Mouse (Mus musculus): ENCODE data around the gene Abhd16b. TPM values are rescaled to one million over a fixed set of nuclear protein-coding genes. Genes with fewer than 3 reads are reported as not detected.
"Not testable (repeated sequence)": the region's sequence is repeated elsewhere in the genome, so short reads cannot be mapped to it uniquely, and the experiment has no call there.

Abhd16b gene
- polyA plus RNA-seq, 1 experiment from 2014 or later = not detected

- no peaks in the 10 kb centered on the region for H3K9me3 ChIP-seq (ENCODE audit: control insufficient read depth, low read length)
- no peak overlapping the region for H3K4me3 ChIP-seq (ENCODE audit: low read depth, low read length)
- ATAC-seq (replicated peaks; ENCODE audit: low FRiP score) (no peak), DNase-seq (ENCODE audit: low spot score) (no peak)
- no peaks in the 10 kb centered on the region for H3K27me3 ChIP-seq (replicated peaks; ENCODE audit: control insufficient read depth, insufficient read depth, low read length)
- WGBS = 78% methylated on average over 26 of the region's 26 CpGs
- peaks cover 10% of the 10 kb centered on the region for H3K4me1 ChIP-seq (replicated peaks; ENCODE audit: control insufficient read depth, insufficient read depth, low read length)
- no peak overlapping the region for H3K9ac ChIP-seq (ENCODE audit: low read depth, low read length)
- H3K27ac ChIP-seq (ENCODE audit: low read depth, low read length) = no peak overlapping the region
- H3K36me3 ChIP-seq (ENCODE audit: control insufficient read depth, insufficient read depth, low read length) = peaks cover 2% of the 10 kb centered on the region; the same call in 1 of the 2 replicates
- no peak overlapping the region for H3K4me2 ChIP-seq
Measured at GRCm38 (mm10) chr2:181494266-181494945, 1.4 kb downstream of the Abhd16b start.

DNA sequence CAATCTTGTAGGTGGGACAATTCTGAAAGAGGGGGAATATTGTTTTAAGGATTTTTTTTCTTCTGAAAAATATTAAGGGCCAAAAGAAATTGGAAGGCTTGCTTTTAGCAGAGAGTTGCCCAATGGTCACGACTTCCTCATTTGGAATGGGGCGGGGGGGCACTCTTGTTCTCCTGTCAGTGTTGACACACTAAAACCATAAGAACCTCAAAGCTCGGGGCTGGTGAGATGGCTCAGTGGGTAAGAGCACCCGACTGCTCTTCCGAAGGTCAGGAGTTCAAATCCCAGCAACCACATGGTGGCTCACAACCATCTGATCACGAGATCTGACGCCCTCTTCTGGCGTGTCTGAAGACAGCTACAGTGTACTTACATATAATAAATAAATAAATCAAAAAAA, 2.8 kb downstream of the Abhd16b start:
- not testable (repeated sequence) for ATAC-seq (replicated peaks; ENCODE audit: low FRiP score); H3K9ac ChIP-seq (ENCODE audit: low read depth, low read length); H3K9me3 ChIP-seq (ENCODE audit: control insufficient read depth, low read length); DNase-seq (ENCODE audit: low spot score); H3K27ac ChIP-seq (ENCODE audit: low read depth, low read length); H3K4me1 ChIP-seq (replicated peaks; ENCODE audit: control insufficient read depth, insufficient read depth, low read length); H3K27me3 ChIP-seq (replicated peaks; ENCODE audit: control insufficient read depth, insufficient read depth, low read length); H3K4me3 ChIP-seq (ENCODE audit: low read depth, low read length)
- 47% methylated on average over 8 of the region's 8 CpGs for WGBS
- Histone ChIP-seq H3K36me3 (ENCODE audit: control insufficient read depth, insufficient read depth, low read length) (peaks cover 10% of the 10 kb centered on the region), H3K4me2 (peak overlapping the region; percentile 90)

DNA sequence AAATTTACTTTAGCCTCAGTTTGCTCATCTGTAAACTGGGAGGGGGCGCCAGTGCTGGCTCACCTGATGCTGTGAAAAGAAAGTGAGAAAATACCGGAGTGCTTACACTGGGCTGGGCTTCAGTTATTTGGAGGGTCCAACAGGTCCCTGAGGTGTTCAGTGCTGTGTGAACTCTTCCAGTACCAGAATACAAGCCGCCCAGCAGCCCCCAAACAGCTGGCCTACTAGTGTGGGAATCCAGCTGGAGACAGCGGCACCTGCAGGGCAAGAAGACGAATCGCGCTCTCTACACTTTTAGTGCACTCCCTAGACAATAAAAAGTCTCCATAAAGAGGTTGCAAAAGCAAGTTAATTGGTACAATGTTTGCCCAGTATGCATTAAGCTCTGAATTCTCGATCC, 3.3 kb downstream of the Abhd16b start:
- ATAC-seq (replicated peaks; ENCODE audit: low FRiP score) (peak; percentile 62), DNase-seq (ENCODE audit: low spot score) (peak; percentile 61)
- peaks cover 14% of the 10 kb centered on the region for H3K36me3 ChIP-seq (ENCODE audit: control insufficient read depth, insufficient read depth, low read length)
- H3K27me3 ChIP-seq (replicated peaks; ENCODE audit: control insufficient read depth, insufficient read depth, low read length) = no peaks in the 10 kb centered on the region
- peak overlapping the region; percentile 90 for H3K4me2 ChIP-seq
- no peaks in the 10 kb centered on the region for H3K9me3 ChIP-seq (ENCODE audit: control insufficient read depth, low read length)
- H3K4me3 ChIP-seq (ENCODE audit: low read depth, low read length) = peak overlapping the region; percentile 86
- 9% methylated on average over 8 of the region's 8 CpGs for WGBS
- H3K9ac ChIP-seq (ENCODE audit: low read depth, low read length) = peak overlapping the region; percentile 94
- peaks cover 10% of the 10 kb centered on the region for H3K4me1 ChIP-seq (replicated peaks; ENCODE audit: control insufficient read depth, insufficient read depth, low read length)
- H3K27ac ChIP-seq (ENCODE audit: low read depth, low read length) = peak overlapping the region; percentile 99

DNA sequence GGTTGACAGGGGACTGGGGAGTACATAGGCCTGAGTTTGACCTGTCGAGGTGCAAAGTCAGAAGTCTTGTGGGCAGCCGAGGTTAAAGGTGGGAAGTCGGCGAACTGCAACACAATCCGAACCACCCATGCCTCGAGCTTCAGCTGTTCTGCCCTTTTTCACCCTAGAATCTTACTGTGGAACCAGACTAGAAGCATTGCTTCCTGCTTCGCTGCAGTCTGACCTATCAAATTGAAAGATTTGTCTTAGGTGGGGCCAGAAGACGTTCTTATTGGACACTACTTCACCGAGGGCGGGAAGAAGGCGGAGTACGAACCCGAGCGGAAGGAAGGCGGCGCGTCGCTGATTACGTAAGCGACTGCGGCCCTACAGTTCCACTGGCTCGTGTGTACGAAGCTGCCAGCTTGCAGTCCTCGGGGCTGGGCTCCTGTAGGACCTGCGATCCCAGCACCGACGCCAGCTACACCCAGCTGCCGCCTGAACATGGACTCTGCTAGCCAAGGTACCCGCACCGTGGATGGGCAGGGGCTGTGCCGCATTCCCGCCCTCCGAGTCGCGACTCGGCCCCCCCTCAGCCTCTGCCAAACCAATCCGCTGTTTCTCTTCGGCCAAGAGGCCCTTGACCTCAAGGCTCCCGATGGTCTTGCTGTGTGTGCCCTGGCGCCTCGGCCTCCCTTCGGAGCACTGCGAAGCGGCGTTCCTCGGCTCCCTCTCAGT, 4.0 kb downstream of the Abhd16b start, which contains the start of gene Tpd52l2:
Gene Tpd52l2 (plus strand): TSS at position 312 of the 717 bp plus-strand sequence.
- H3K9me3 ChIP-seq (ENCODE audit: control insufficient read depth, low read length) = no peaks in the 10 kb centered on the region
- H3K27me3 ChIP-seq (replicated peaks; ENCODE audit: control insufficient read depth, insufficient read depth, low read length) = no peaks in the 10 kb centered on the region
- peak within 1 kb of the TSS; percentile 86 for H3K4me3 ChIP-seq (ENCODE audit: low read depth, low read length)
- peaks cover 21% of the 10 kb centered on the region for H3K36me3 ChIP-seq (ENCODE audit: control insufficient read depth, insufficient read depth, low read length)
- DNase-seq (ENCODE audit: low spot score) (peak; percentile 89), ATAC-seq (replicated peaks; ENCODE audit: low FRiP score) (peak; percentile 92)
- peak within 1 kb of the TSS; percentile 94 for H3K9ac ChIP-seq (ENCODE audit: low read depth, low read length)
- peak within 1 kb of the TSS; percentile 90 for H3K4me2 ChIP-seq
- H3K27ac ChIP-seq (ENCODE audit: low read depth, low read length) = peak within 1 kb of the TSS; percentile 99
- under 1% methylated on average over 46 of the region's 46 CpGs for WGBS
- peaks cover 7% of the 10 kb centered on the region for H3K4me1 ChIP-seq (replicated peaks; ENCODE audit: control insufficient read depth, insufficient read depth, low read length)

DNA sequence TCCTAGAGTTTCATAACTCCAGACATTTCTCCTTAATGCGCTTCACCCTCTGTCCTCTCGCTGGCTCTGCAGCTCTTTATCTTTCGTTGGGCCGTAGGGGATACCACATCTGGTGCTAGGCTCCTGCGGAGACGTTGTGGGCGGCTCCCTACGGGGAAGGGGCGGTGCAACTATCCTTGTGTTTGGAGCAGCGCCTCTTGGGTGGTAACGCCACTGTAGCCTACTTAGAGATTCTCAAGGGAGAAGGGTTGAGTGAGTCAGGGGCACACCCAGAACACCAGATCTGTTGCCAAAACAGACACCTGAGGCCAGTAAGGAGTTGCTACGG, 4.5 kb downstream of the Abhd16b start:
- peak; percentile 83 for ATAC-seq (replicated peaks; ENCODE audit: low FRiP score)
- peak; percentile 76 for DNase-seq (ENCODE audit: low spot score)
- Histone ChIP-seq H3K9me3 (ENCODE audit: control insufficient read depth, low read length) (no peaks in the 10 kb centered on the region), H3K4me2 (peak overlapping the region; percentile 90), H3K36me3 (ENCODE audit: control insufficient read depth, insufficient read depth, low read length) (peaks cover 25% of the 10 kb centered on the region), H3K27ac (ENCODE audit: low read depth, low read length) (peak overlapping the region; percentile 99), H3K4me3 (ENCODE audit: low read depth, low read length) (peak overlapping the region; percentile 86), H3K9ac (ENCODE audit: low read depth, low read length) (peak overlapping the region; percentile 94), H3K27me3 (replicated peaks; ENCODE audit: control insufficient read depth, insufficient read depth, low read length) (no peaks in the 10 kb centered on the region), H3K4me1 (replicated peaks; ENCODE audit: control insufficient read depth, insufficient read depth, low read length) (peaks cover 7% of the 10 kb centered on the region)
- under 1% methylated on average over 12 of the region's 12 CpGs for WGBS

GRCm38 (mm10) chr2:181498644-181499043, 5.6 kb downstream of the Abhd16b start:
- no peak for DNase-seq (ENCODE audit: low spot score)
- Histone ChIP-seq H3K4me3 (ENCODE audit: low read depth, low read length) (0 out of 2 replicates have a peak overlapping the region, but pooled peaks have one; percentile 8), H3K27ac (ENCODE audit: low read depth, low read length) (no peak overlapping the region), H3K9me3 (ENCODE audit: control insufficient read depth, low read length) (no peaks in the 10 kb centered on the region), H3K36me3 (ENCODE audit: control insufficient read depth, insufficient read depth, low read length) (peaks cover 28% of the 10 kb centered on the region), H3K4me2 (peak overlapping the region; percentile 90; the same call in 1 of the 2 replicates), H3K27me3 (replicated peaks; ENCODE audit: control insufficient read depth, insufficient read depth, low read length) (no peaks in the 10 kb centered on the region), H3K4me1 (replicated peaks; ENCODE audit: control insufficient read depth, insufficient read depth, low read length) (peaks cover 7% of the 10 kb centered on the region), H3K9ac (ENCODE audit: low read depth, low read length) (0 out of 2 replicates have a peak overlapping the region, but pooled peaks have one; percentile 43)
- no peak for ATAC-seq (replicated peaks; ENCODE audit: low FRiP score)
- WGBS = 78% methylated on average over 4 of the region's 4 CpGs

DNA sequence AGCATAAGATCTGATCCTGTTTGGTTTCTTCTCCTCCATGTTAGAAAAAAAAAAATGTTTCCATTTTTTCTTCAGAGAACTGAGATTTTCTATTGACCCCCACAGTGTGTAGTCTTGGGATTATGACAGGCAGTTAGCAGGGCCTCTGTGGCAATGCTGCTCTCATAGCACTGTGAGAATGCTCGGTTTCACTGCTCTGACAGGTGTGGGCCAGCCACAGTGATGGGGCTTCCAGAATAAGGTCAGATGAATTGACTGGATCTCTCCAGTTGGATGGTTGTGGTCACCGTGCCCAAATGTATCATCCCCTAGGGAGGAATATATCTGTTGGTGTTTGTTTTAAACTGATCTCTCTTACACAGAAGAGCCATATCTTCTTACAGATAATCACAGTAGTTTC, 16.2 kb downstream of the Abhd16b start:
- no peaks in the 10 kb centered on the region for H3K9me3 ChIP-seq (ENCODE audit: control insufficient read depth, low read length)
- H3K27ac ChIP-seq (ENCODE audit: low read depth, low read length) = no peak overlapping the region
- no peak overlapping the region for H3K9ac ChIP-seq (ENCODE audit: low read depth, low read length)
- no peaks in the 10 kb centered on the region for H3K4me1 ChIP-seq (replicated peaks; ENCODE audit: control insufficient read depth, insufficient read depth, low read length)
- no peak overlapping the region for H3K4me2 ChIP-seq
- WGBS = 92% methylated on average over 2 of the region's 2 CpGs
- DNase-seq (ENCODE audit: low spot score) (no peak), ATAC-seq (replicated peaks; ENCODE audit: low FRiP score) (no peak)
- H3K27me3 ChIP-seq (replicated peaks; ENCODE audit: control insufficient read depth, insufficient read depth, low read length) = no peaks in the 10 kb centered on the region
- H3K36me3 ChIP-seq (ENCODE audit: control insufficient read depth, insufficient read depth, low read length) = peaks cover 45% of the 10 kb centered on the region
- no peak overlapping the region for H3K4me3 ChIP-seq (ENCODE audit: low read depth, low read length)

DNA sequence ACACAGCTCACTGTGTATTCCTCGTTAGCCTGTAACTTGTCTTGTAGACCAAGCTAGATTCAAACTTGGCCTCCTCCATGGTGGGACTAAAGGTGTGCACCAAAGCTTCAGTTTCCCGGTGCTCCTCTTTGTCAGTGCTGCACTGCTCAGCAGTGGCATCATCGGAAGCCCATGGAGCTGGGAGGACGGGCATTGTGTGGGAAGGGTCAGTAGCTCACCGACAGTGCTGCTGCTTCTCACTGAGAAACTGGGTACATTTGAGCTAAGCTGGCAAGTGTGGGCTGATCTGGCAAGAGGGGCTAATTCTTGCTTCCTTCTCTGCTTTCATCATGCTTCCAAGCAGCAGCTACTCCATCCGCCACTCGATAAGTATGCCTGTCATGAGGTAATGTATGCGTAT, 18.2 kb downstream of the Abhd16b start:
- H3K9ac ChIP-seq (ENCODE audit: low read depth, low read length) = no peak overlapping the region
- DNase-seq (ENCODE audit: low spot score) (no peak), ATAC-seq (replicated peaks; ENCODE audit: low FRiP score) (no peak)
- 93% methylated on average over 8 of the region's 8 CpGs for WGBS
- no peaks in the 10 kb centered on the region for H3K4me1 ChIP-seq (replicated peaks; ENCODE audit: control insufficient read depth, insufficient read depth, low read length)
- H3K4me3 ChIP-seq (ENCODE audit: low read depth, low read length) = no peak overlapping the region
- no peak overlapping the region for H3K4me2 ChIP-seq
- peaks cover 44% of the 10 kb centered on the region for H3K36me3 ChIP-seq (ENCODE audit: control insufficient read depth, insufficient read depth, low read length)
- H3K27me3 ChIP-seq (replicated peaks; ENCODE audit: control insufficient read depth, insufficient read depth, low read length) = no peaks in the 10 kb centered on the region
- H3K27ac ChIP-seq (ENCODE audit: low read depth, low read length) = no peak overlapping the region
- no peaks in the 10 kb centered on the region for H3K9me3 ChIP-seq (ENCODE audit: control insufficient read depth, low read length)
